Mouse (Mus musculus) 416B (cell line): Measurements from ENCODE around the gene Tmem109.
A peak's percentile ranks its signal among the peaks of the same experiment; 100 is the strongest.

Experiments
- DNase-seq: peaks from one replicate; pipeline ENCODE4 v3.0.0; 2011; ENCODE audit warnings: low read depth

Gene Tmem109

GRCm38 (mm10) chr19:10841721-10842626 lies 39.8 kb downstream of the Tmem109 start:
- DNase-seq, result peak; percentile 88

DNA sequence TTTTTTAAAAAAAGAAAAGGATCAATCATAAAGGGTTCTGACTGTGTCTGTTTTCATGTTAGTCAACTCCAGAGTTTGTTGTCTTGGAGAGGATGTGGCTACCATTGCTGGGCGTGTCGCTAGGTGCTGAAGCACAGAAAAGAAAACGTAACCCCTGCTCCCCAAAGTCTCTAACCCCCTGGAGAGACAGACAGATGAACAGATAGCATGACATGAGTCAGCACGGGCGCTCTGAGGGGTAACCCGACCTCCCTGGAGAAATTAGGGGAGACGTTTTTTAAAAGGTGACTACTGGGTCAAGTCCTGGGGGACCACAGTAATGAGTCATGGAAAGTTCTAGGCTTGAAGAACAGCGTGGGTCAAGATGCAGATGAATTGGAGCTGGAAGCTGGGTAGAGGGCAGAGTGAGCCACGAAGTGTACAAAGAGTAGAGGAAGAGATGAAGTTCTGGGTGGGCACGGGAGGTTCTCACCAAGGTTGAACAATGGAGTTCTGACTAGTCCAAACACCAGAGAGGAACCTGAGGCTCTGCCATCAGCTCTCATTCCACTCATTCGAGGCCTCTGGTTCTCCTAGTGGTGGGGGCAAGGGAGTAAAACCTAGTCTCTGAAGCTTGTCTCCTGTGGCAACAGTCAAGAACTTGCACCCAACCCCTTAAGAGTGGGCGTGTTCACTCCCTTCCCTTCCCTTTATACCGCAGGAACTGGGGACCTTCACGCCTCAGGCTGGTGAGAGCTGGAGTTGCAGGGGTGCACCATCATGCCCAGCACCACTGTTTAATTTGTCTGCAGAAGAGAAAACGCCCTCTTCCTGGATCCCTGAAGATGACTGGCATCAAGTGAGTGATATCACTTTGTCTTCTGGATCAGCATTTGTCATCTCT lies 42.5 kb downstream of the Tmem109 start, which contains the start of gene Slc15a3:
Gene Slc15a3, plus strand, starts transcription at position 718 of the 883 bp plus-strand sequence.
- peak; percentile 11 for DNase-seq

DNA sequence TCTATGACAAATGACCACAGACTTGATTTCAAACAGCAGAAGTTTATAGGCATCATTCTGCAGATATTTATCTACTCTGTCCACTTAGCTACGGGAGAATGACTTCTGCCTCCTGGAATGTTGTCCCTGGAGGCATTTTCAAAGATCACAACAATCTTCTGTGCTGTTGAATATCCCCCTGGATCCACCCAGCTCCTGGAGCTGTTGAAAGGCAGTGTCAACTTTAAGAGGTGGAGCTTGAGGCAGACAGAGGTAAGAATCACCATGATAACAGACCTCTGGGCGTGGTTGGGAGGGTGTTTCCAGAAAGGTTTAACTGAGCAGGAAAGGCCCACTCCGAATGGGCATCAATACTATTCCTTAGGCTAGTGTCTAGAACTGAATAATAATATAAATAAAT lies 46.1 kb downstream of the Tmem109 start:
- no peak for DNase-seq

- peak; percentile 63 for DNase-seq
Measured at GRCm38 (mm10) chr19:10833611-10834010, 48.2 kb downstream of the Tmem109 start.

- DNase-seq, result no peak
Measured at GRCm38 (mm10) chr19:10832030-10832429, 49.8 kb downstream of the Tmem109 start.

GRCm38 (mm10) chr19:10831424-10831823 lies 50.4 kb downstream of the Tmem109 start:
- peak; percentile 50 for DNase-seq

- DNase-seq, result no peak
Measured at GRCm38 (mm10) chr19:10829436-10830175, 52.2 kb downstream of the Tmem109 start, which contains the start of gene Cd6. Gene Cd6, minus strand, starts transcription at chr19:10830058.

DNA sequence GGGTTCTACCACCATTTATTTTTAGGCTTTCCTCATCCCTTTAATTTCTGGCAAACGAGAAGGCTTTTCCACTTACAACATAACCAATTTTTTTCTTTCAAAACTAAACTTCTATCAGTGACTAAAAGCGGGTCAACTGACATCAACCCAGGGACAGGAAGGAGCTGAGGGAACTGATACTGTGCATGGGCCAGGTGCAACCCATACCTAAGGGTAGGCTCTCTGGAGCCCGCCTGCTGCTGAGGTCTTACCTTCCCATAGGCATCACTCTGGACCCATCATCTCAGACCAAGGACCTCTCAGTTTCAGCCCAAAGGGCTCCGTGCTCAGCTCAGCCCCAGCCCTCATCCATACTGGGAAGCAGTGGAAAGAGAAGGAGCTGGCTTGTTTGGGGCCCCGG lies 53.5 kb downstream of the Tmem109 start:
- no peak for DNase-seq

GRCm38 (mm10) chr19:10824061-10824460 lies 57.7 kb downstream of the Tmem109 start:
- DNase-seq, result no peak

GRCm38 (mm10) chr19:10822534-10822933 lies 59.3 kb downstream of the Tmem109 start:
- DNase-seq, result no peak

DNA sequence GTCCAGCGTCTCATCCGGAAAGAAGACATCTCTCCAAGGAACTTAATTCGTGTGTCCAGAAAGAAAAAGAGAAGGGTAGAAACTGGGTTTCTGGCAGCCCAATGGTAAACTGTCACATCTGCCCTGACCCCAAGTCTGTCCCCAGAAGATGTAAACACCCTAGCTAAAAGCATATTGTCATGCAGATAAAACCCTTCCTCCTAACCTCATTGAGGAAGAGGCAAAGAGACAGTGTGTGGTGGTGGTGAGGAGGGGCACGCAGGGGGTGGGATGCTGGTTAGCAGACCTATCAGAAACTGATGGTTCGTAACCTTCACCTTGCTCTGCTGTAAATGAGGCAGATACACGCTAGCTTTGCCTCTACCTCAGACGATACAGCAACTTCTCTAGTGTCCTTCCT lies 60.5 kb downstream of the Tmem109 start:
- DNase-seq, result no peak
